In the genomic region with DNA sequence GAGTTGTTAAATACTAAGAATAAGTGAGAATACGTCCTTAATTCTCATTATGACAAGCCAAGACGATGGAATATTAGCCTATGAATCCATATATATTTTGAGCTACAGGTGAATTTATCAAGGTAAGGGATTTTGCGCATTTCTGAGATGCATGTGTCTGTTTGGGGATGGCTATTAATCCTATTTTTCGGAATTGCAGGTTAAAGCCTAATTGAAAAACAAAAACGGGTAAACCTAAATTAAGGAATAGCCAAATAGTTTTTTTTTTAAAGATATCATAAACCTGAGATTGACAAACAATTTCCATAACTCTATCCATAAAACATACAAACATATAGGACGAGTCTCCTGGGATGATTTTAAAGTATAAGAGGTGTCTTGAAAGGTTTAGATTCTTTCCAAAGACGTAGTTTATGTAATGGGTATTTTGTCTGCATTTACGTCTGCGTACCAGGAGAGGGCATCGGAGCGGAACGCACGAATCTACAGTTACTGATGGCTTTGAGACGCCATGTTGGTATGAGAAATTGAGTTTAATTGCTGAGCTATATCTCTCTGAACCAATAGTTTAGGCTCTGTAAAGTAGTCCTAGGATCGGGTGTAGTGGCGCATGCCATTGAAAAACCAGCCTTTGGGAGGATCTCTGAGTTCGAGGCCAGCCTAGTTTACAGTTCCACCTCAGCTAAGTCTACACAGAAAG, we compare ENCODE assay signal across 8 mouse cellular contexts. TPM values are rescaled to one million over a fixed set of nuclear protein-coding genes. Genes with fewer than 3 reads are reported as not detected.
A peak's percentile ranks its signal among the peaks of the same experiment; 100 is the strongest.
DNase-seq lines count a peak whose midpoint lies in the region; ATAC-seq and TF ChIP-seq lines count a peak whose summit lies in the region.

No protein-coding gene starts in this region.

- 0 out of 2 replicates have a peak, but pooled peaks cover 2% of the 10 kb centered on the region for H3K36me3 ChIP-seq in embryonic facial prominence, embryonic 14.5 days (ENCODE audit: control insufficient read depth, insufficient read depth, low read length)
- peaks cover 3% of the 10 kb centered on the region; the same call in 1 of the 2 replicates for H3K36me3 ChIP-seq in heart, embryonic 12.5 days
- no peaks in the 10 kb centered on the region for H3K36me3 ChIP-seq in kidney, postnatal 0 days (ENCODE audit: insufficient read depth, low read length)
- H3K36me3 ChIP-seq in liver, adult 2 months (ENCODE audit: control insufficient read depth, insufficient read depth, low read length), result no peaks in the 10 kb centered on the region
- no peaks in the 10 kb centered on the region for H3K36me3 ChIP-seq in stomach, embryonic 14.5 days (ENCODE audit: control insufficient read depth, insufficient read depth, low read length)

- ATAC-seq in embryonic facial prominence, embryonic 14.5 days (ENCODE audit: low read depth), result no peak
- ATAC-seq in heart, embryonic 12.5 days (ENCODE audit: insufficient number of reproducible peaks, low FRiP score), result no peak
- ATAC-seq in kidney, postnatal 0 days (replicated peaks; ENCODE audit: low FRiP score, low read depth), result no peak
- ATAC-seq in monocyte, adult 5-6 weeks (replicated peaks; ENCODE audit: insufficient number of reproducible peaks, low FRiP score, low TSS enrichment, poor library complexity, severe bottlenecking), result peak; percentile 63
- no peak for ATAC-seq in stomach, embryonic 14.5 days (ENCODE audit: insufficient number of reproducible peaks, insufficient read depth, low FRiP score, low read depth)

- H3K79me2 ChIP-seq in liver, adult 2 months (ENCODE audit: control insufficient read depth, insufficient read depth, low read length), result peaks cover under 1% of the 10 kb centered on the region; the same call in 1 of the 2 replicates

- no peaks in the 10 kb centered on the region for H3K27me3 ChIP-seq in embryonic facial prominence, embryonic 14.5 days (replicated peaks; ENCODE audit: control insufficient read depth, insufficient read depth, low read length)
- H3K27me3 ChIP-seq in heart, embryonic 12.5 days (replicated peaks), result no peaks in the 10 kb centered on the region
- no peaks in the 10 kb centered on the region for H3K27me3 ChIP-seq in kidney, postnatal 0 days (ENCODE audit: insufficient read depth, low read length)
- no peaks in the 10 kb centered on the region for H3K27me3 ChIP-seq in liver, adult 2 months (ENCODE audit: control insufficient read depth, insufficient read depth, low read length)
- no peaks in the 10 kb centered on the region for H3K27me3 ChIP-seq in stomach, embryonic 14.5 days (ENCODE audit: control insufficient read depth, insufficient read depth, low read length)

- no peaks in the 10 kb centered on the region for H3K9me3 ChIP-seq in embryonic facial prominence, embryonic 14.5 days (ENCODE audit: control insufficient read depth, low read length)
- H3K9me3 ChIP-seq in heart, embryonic 12.5 days (replicated peaks), result no peaks in the 10 kb centered on the region
- H3K9me3 ChIP-seq in kidney, postnatal 0 days (replicated peaks; ENCODE audit: low read length), result no peaks in the 10 kb centered on the region
- no peaks in the 10 kb centered on the region for H3K9me3 ChIP-seq in stomach, embryonic 14.5 days (ENCODE audit: control insufficient read depth, low read depth, low read length)

- TF ChIP-seq POLR2A in liver, adult 2 months (IDR thresholded peaks at IDR 0.05; ENCODE audit: extremely low read depth, insufficient read depth, low read length), result no peak

- WGBS in embryonic facial prominence, embryonic 14.5 days, result 6% methylated on average over 17 of the region's 17 CpGs
- WGBS in heart, embryonic 12.5 days, result 8% methylated on average over 17 of the region's 17 CpGs
- 4% methylated on average over 17 of the region's 17 CpGs for WGBS in kidney, postnatal 0 days
- WGBS in liver, adult 2 months, result 5% methylated on average over 17 of the region's 17 CpGs
- WGBS in stomach, embryonic 14.5 days, result 5% methylated on average over 17 of the region's 17 CpGs

- peak; percentile 68 to 69 for DNase-seq in B cell, adult 2 months
- DNase-seq in adrenal gland, postnatal 14 days, result peak; percentile 71
- DNase-seq in embryonic facial prominence, embryonic 14.5 days (ENCODE audit: low spot score), result peak; percentile 89
- DNase-seq in kidney, postnatal 0 days (ENCODE audit: low spot score), result peak; percentile 91
- peak; percentile 82 for DNase-seq in liver, adult 2 months (ENCODE audit: extremely low read depth, low read depth, low spot score)

- peak overlapping the region; percentile 58; the same call in 1 of the 2 replicates for H3K9ac ChIP-seq in embryonic facial prominence, embryonic 14.5 days (ENCODE audit: low read depth, low read length)
- no peak overlapping the region for H3K9ac ChIP-seq in heart, embryonic 12.5 days
- no peak overlapping the region for H3K9ac ChIP-seq in kidney, postnatal 0 days (ENCODE audit: low read depth, low read length)
- no peak overlapping the region for H3K9ac ChIP-seq in liver, adult 2 months (ENCODE audit: low read depth, low read length)
- no peak overlapping the region for H3K9ac ChIP-seq in stomach, embryonic 14.5 days (replicated peaks; ENCODE audit: low read depth, low read length)

- peak overlapping the region; percentile 72 for H3K27ac ChIP-seq in embryonic facial prominence, embryonic 14.5 days (replicated peaks; ENCODE audit: low read depth, low read length)
- H3K27ac ChIP-seq in heart, embryonic 12.5 days (ENCODE audit: poor library complexity, severe bottlenecking), result no peak overlapping the region
- H3K27ac ChIP-seq in kidney, postnatal 0 days, result peak overlapping the region; percentile 73
- no peak overlapping the region for H3K27ac ChIP-seq in liver, adult 2 months (replicated peaks; ENCODE audit: insufficient read depth, low read depth, low read length)
- no peak overlapping the region for H3K27ac ChIP-seq in stomach, embryonic 14.5 days (ENCODE audit: low read length)

- peak; percentile 71 for TF ChIP-seq CTCF in kidney, postnatal 0 days (IDR thresholded peaks at IDR 0.05; ENCODE audit: low read depth)
- peak; percentile 69; the same call in 1 of the 2 replicates for TF ChIP-seq CTCF in liver, adult 2 months (IDR thresholded peaks at IDR 0.05; ENCODE audit: low read depth, low read length)

- no peaks in the 10 kb centered on the region for H3K4me1 ChIP-seq in embryonic facial prominence, embryonic 14.5 days (ENCODE audit: control insufficient read depth, insufficient read depth, low read length)
- peaks cover 6% of the 10 kb centered on the region; the same call in 1 of the 2 replicates for H3K4me1 ChIP-seq in heart, embryonic 12.5 days (replicated peaks)
- H3K4me1 ChIP-seq in kidney, postnatal 0 days (replicated peaks; ENCODE audit: insufficient read depth, low read length), result no peaks in the 10 kb centered on the region
- H3K4me1 ChIP-seq in liver, adult 2 months (ENCODE audit: control insufficient read depth, insufficient read depth, low read length), result peaks cover 2% of the 10 kb centered on the region
- 0 out of 2 replicates have a peak, but pooled peaks cover 4% of the 10 kb centered on the region for H3K4me1 ChIP-seq in stomach, embryonic 14.5 days (ENCODE audit: control insufficient read depth, insufficient read depth, low read length)

- peak overlapping the region; percentile 72 for H3K4me3 ChIP-seq in embryonic facial prominence, embryonic 14.5 days (ENCODE audit: low read depth, low read length)
- peak overlapping the region; percentile 30 for H3K4me3 ChIP-seq in heart, embryonic 12.5 days
- H3K4me3 ChIP-seq in kidney, postnatal 0 days (replicated peaks; ENCODE audit: low read depth, low read length), result peak overlapping the region; percentile 29
- H3K4me3 ChIP-seq in liver, adult 2 months (ENCODE audit: insufficient read depth, low read depth, low read length), result peak overlapping the region; percentile 36
- peak overlapping the region; percentile 35 for H3K4me3 ChIP-seq in stomach, embryonic 14.5 days (ENCODE audit: low read depth, low read length)

- peak overlapping the region; percentile 61 for H3K4me2 ChIP-seq in embryonic facial prominence, embryonic 14.5 days (ENCODE audit: low read depth, low read length)
- peak overlapping the region; percentile 50 for H3K4me2 ChIP-seq in heart, embryonic 12.5 days
- peak overlapping the region; percentile 45 for H3K4me2 ChIP-seq in kidney, postnatal 0 days (ENCODE audit: low read length)
- H3K4me2 ChIP-seq in stomach, embryonic 14.5 days (replicated peaks; ENCODE audit: low read depth, low read length), result peak overlapping the region; percentile 47

RNA-seq across cellular contexts. Expression of a gene that starts 4.8 kb away (rescaled TPM):
- 336 and 360 TPM in 2 replicates for total RNA-seq in adrenal gland, postnatal 14 days (2021)
- 589 and 594 TPM in 2 replicates for polyA plus RNA-seq in embryonic facial prominence, embryonic 14.5 days (2014; fragmentation: Nextera tagmentation; extraction: Ambion mirVana)
- 421 and 431 TPM in 2 replicates for polyA plus RNA-seq in heart, embryonic 12.5 days (2016; fragmentation: Nextera tagmentation; extraction: Ambion mirVana)
- 606 and 634 TPM in 2 replicates for polyA plus RNA-seq in kidney, postnatal 0 days (2015; fragmentation: Nextera tagmentation; extraction: Ambion mirVana)
- 204 and 240 TPM in 2 replicates for total RNA-seq in liver, adult 2 months (2014; rRNA removed)
- 27.7 and 28.9 TPM in 2 replicates for polyA plus RNA-seq in liver, adult 2 months (2012; rRNA removed)
- 262 to 390 TPM (median 305 TPM) in 3 replicates for total RNA-seq in monocyte, adult 5-6 weeks (2017)
- polyA plus RNA-seq in stomach, embryonic 14.5 days (2014; fragmentation: Nextera tagmentation; extraction: Ambion mirVana), result 587 and 595 TPM in 2 replicates

RNA-seq across cellular contexts. Expression of a gene that starts 32.0 kb away (rescaled TPM):
- total RNA-seq in adrenal gland, postnatal 14 days (2021), result 184 and 197 TPM in 2 replicates
- 269 and 276 TPM in 2 replicates for polyA plus RNA-seq in embryonic facial prominence, embryonic 14.5 days (2014; fragmentation: Nextera tagmentation; extraction: Ambion mirVana)
- 196 and 197 TPM in 2 replicates for polyA plus RNA-seq in heart, embryonic 12.5 days (2016; fragmentation: Nextera tagmentation; extraction: Ambion mirVana)
- 269 and 280 TPM in 2 replicates for polyA plus RNA-seq in kidney, postnatal 0 days (2015; fragmentation: Nextera tagmentation; extraction: Ambion mirVana)
- 26.8 and 31.0 TPM in 2 replicates for total RNA-seq in liver, adult 2 months (2014; rRNA removed)
- 17.3 and 19.2 TPM in 2 replicates for polyA plus RNA-seq in liver, adult 2 months (2012; rRNA removed)
- total RNA-seq in monocyte, adult 5-6 weeks (2017), result 46.0 to 74.1 TPM (median 73.9 TPM) in 3 replicates
- polyA plus RNA-seq in stomach, embryonic 14.5 days (2014; fragmentation: Nextera tagmentation; extraction: Ambion mirVana), result 226 and 257 TPM in 2 replicates

RNA-seq across cellular contexts. Expression of a gene that starts 46.2 kb away (rescaled TPM):
- 24.8 and 27.5 TPM in 2 replicates for total RNA-seq in adrenal gland, postnatal 14 days (2021)
- 28.6 and 32.5 TPM in 2 replicates for polyA plus RNA-seq in embryonic facial prominence, embryonic 14.5 days (2014; fragmentation: Nextera tagmentation; extraction: Ambion mirVana)
- polyA plus RNA-seq in heart, embryonic 12.5 days (2016; fragmentation: Nextera tagmentation; extraction: Ambion mirVana), result 24.0 and 25.3 TPM in 2 replicates
- 32.4 and 32.6 TPM in 2 replicates for polyA plus RNA-seq in kidney, postnatal 0 days (2015; fragmentation: Nextera tagmentation; extraction: Ambion mirVana)
- total RNA-seq in liver, adult 2 months (2014; rRNA removed), result 6.6 and 6.8 TPM in 2 replicates
- 1.3 TPM in 2 replicates for polyA plus RNA-seq in liver, adult 2 months (2012; rRNA removed)
- 91.2 to 156 TPM (median 106 TPM) in 3 replicates for total RNA-seq in monocyte, adult 5-6 weeks (2017)
- polyA plus RNA-seq in stomach, embryonic 14.5 days (2014; fragmentation: Nextera tagmentation; extraction: Ambion mirVana), result 40.7 and 43.4 TPM in 2 replicates

Comparison
In these comparisons a context has a peak if more than half of its experiments do, and no peak if none do; other contexts are left out.
1. H3K27ac ChIP-seq: peak in embryonic facial prominence, embryonic 14.5 days (single experiment) and kidney, postnatal 0 days (single experiment); none in heart, embryonic 12.5 days (single experiment), liver, adult 2 months (single experiment) and stomach, embryonic 14.5 days (single experiment).
2. RNA of a gene that starts 4.8 kb away (polyA plus RNA-seq): 606 to 634 TPM in kidney, postnatal 0 days, 587 to 595 TPM in stomach, embryonic 14.5 days, 589 to 594 TPM in embryonic facial prominence, embryonic 14.5 days and 421 to 431 TPM in heart, embryonic 12.5 days; 27.7 to 28.9 TPM in liver, adult 2 months; every median in the first group is over 10 times any median in the second.
3. RNA of a gene that starts 46.2 kb away (polyA plus RNA-seq): 40.7 to 43.4 TPM in stomach, embryonic 14.5 days, 32.4 to 32.6 TPM in kidney, postnatal 0 days, 28.6 to 32.5 TPM in embryonic facial prominence, embryonic 14.5 days and 24.0 to 25.3 TPM in heart, embryonic 12.5 days; 1.3 TPM in liver, adult 2 months; every median in the first group is over 10 times any median in the second.
4. Peak in every context shown above with its lines, with median percentiles within 50 percentile points of each other: DNase-seq, H3K4me2 ChIP-seq and H3K4me3 ChIP-seq.